Mouse (Mus musculus): ENCODE results near the gene Rnf114.
A peak's percentile ranks its signal among the peaks of the same experiment; 100 is the strongest.

Gene Rnf114

GRCm38 (mm10) chr2:167541761-167542160, 49.3 kb downstream of the Rnf114 start:
- DNase-seq, result no peak

- no peak for DNase-seq
Observed at GRCm38 (mm10) chr2:167542361-167542760, 49.9 kb downstream of the Rnf114 start.

GRCm38 (mm10) chr2:167543121-167544003, 50.9 kb downstream of the Rnf114 start:
- DNase-seq, result peak; percentile 49

- DNase-seq, result no peak
Observed at GRCm38 (mm10) chr2:167544004-167544356, 51.5 kb downstream of the Rnf114 start.

GRCm38 (mm10) chr2:167544456-167544855, 52.0 kb downstream of the Rnf114 start:
- no peak for DNase-seq

GRCm38 (mm10) chr2:167546447-167547195, 54.2 kb downstream of the Rnf114 start:
- no peak for DNase-seq

- no peak for DNase-seq
Observed at GRCm38 (mm10) chr2:167547444-167547843, 55.0 kb downstream of the Rnf114 start.

- DNase-seq, result no peak
Observed at GRCm38 (mm10) chr2:167548961-167549360, 56.5 kb downstream of the Rnf114 start.

- no peak for DNase-seq
Observed at GRCm38 (mm10) chr2:167550341-167550854, 58.0 kb downstream of the Rnf114 start.

GRCm38 (mm10) chr2:167551342-167551920, 59.0 kb downstream of the Rnf114 start:
- no peak for DNase-seq

GRCm38 (mm10) chr2:167552292-167552691, 59.8 kb downstream of the Rnf114 start:
- no peak for DNase-seq

- no peak for DNase-seq
Observed at GRCm38 (mm10) chr2:167552927-167553402, 60.5 kb downstream of the Rnf114 start.

- no peak for DNase-seq
Observed at GRCm38 (mm10) chr2:167555766-167556165, 63.3 kb downstream of the Rnf114 start.

GRCm38 (mm10) chr2:167559413-167559812, 67.0 kb downstream of the Rnf114 start:
- no peak for DNase-seq

GRCm38 (mm10) chr2:167562101-167562500, 69.7 kb downstream of the Rnf114 start:
- DNase-seq, result no peak

GRCm38 (mm10) chr2:167563035-167563434, 70.6 kb downstream of the Rnf114 start:
- no peak for DNase-seq

- DNase-seq, result peak; percentile 34
Observed at GRCm38 (mm10) chr2:167563703-167564102, 71.3 kb downstream of the Rnf114 start.

GRCm38 (mm10) chr2:167564551-167565311, 72.3 kb downstream of the Rnf114 start:
- DNase-seq, result peak; percentile 53

GRCm38 (mm10) chr2:167565312-167565656, 72.8 kb downstream of the Rnf114 start:
- no peak for DNase-seq

GRCm38 (mm10) chr2:167565682-167566081, 73.2 kb downstream of the Rnf114 start:
- peak; percentile 49 for DNase-seq
